Mouse (Mus musculus): ENCODE data around the gene Tdrd5. TPM values are rescaled to one million over a fixed set of nuclear protein-coding genes. Genes with fewer than 3 reads are reported as not detected.
"Not testable (repeated sequence)": the region's sequence is repeated elsewhere in the genome, so short reads cannot be mapped to it uniquely, and the experiment has no call there.

Gene Tdrd5
- not detected for total RNA-seq (2021)
- long read RNA-seq, experiment 1 = 0 reads
- long read RNA-seq, experiment 2 = 0 reads

DNA sequence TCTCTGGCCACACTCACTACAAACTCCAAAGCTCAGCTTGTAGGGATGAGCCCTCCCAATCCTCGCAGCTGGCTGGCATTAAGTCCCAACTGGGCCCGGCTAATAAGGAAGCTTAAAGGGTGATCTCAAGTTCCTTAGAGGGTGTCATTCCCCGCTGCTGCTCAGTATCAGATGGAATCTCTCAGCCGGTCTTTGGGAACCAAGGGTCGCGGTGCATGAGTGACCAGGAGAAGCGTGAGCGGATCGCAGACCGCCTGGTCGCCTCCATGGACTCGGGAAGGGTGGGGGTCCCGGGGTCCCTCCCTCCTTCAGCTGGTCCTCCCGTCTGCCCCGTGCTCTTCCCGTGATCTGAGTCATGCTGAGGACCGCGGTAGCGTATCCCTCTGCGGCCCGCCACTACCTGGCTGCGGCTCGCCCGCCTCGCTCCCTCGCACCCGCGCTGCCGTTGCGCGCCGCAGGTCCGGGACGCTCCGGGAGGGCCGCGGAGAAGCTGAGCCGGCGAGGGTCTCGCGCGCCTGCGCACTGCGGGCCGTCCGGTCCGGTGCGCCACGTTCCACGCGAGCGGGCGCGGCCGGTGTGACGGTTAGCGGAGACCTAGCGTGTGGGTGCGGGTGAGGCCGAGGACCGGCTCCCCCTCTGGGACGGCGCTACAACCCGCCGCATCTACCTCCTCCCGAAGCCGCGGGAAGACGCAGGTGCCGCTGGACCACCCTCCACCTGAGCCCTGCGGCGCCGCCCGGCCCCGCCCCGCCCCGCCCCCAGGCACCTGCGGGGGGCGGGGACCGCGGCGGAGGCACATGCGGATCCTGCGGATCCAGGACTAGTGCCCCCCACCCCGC, at the start of gene Tdrd5:
Gene Tdrd5, minus strand, starts transcription at position 754 of the 839 bp plus-strand sequence.
- no peak for DNase-seq (ENCODE audit: low spot score)

DNA sequence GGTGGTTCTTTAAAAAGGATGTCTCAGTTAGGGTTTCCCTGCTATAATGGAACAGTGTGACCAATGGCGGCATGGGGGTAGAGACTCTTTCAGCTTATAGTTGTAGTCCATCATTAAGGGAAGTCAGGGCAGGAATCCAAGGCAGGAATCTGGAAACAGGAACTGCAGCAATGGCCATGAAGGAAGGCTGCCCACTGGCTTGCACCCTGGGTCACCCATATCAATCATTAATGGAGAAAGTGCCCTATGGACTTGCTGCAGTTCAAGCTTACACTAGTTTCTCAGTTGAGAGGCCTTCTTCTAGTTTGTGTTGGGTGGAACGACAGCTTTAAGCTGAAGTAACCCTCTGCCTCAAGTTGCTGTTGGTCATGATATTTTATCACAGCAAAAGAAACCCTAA, 49.0 kb upstream of the Tdrd5 start:
- DNase-seq (ENCODE audit: low spot score) = no peak

DNA sequence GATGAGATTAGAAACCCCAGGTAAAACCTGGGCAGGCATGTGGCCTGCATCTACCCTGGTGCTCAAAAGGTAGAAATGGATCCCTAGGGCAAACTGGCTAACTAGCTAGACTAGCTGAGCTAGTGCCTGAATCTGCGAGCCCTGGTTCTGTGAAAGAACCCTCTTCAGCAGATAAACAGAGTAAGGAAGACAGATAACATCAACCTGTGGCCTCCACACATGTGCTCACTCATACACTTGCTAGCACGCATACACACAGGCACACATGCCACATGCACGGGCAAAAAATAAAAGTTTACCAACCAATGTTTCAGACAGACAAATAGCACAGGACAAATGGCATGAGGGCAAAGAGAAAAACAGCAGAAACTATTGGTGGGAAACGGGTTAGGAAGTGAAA, 47.0 kb upstream of the Tdrd5 start:
- no peak for DNase-seq (ENCODE audit: low spot score)

DNA sequence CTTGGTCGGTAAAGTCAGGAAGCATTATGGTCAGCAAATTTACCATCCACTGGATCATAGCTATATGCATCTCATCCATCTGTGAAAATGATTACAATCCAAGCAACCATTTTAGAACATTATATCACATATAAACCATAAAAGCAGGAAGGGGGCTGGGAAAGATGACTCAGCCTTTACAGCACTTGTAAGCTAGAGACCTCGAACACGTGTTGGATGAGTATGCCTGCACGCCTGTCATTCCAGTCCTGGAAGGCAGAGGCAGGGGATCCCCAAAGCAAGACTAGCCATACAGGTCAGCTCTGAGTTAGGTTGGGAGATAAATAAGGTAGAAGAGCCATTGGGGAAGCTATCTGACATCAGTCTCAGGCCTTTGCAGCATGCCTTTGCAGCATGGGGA, 45.6 kb upstream of the Tdrd5 start:
- no peak for DNase-seq (ENCODE audit: low spot score)

DNA sequence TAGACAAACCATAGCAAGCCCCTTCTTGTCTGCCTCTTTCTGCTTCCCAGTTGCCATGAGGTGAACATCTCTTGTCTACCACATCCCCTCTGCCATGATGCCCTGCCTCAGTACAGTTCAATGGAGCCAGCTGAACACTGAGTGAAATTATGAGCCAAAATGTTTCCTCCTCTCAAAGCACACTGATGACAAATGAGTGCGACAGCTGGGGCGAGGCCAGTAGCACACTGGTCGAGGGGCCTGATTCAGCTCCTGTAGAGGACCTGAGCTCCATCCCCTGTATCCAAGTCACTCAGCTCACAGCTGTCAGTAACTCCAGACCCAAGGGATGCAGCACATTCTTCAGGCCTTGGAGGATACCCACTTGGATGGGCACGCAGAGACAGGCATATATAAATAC, 42.2 kb upstream of the Tdrd5 start:
- no peak for DNase-seq (ENCODE audit: low spot score)

DNA sequence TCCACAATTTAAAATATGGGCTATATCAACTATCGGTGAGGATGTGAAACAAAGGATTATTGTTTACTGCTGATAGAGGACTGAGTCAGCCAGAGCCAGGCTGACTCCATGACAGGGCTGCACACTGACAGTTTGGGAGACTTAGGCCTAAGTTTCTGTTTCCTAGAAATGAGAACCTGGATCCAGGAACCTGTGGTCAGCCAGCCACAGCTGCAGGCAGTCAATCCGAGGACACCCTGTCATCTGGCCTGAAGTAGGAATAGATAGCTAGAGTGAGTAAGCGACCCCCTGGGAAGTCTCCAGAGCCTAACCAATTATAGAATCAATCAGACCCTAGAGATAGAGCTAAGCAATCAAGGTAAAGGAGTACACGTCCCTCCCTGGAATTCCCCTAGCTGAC, 41.0 kb upstream of the Tdrd5 start:
- no peak for DNase-seq (ENCODE audit: low spot score)

DNA sequence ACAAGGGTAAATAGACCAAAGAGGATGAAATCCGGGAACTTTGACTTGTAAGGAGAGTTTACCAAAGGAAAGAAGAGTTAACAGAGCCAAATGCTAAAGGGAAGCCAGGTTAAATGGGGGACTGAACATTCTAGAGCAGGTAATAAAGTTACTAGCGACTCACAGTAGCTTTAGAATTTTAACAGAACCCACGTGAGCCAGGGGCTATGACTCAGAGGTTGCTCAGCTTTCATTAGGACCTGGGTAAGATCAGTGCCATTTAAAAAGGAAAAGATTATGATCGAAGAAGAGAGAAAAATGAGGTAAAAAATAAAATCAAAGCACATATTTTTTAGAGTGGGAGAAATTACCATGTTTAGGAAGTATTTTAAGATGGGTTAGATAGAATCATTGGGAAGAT, 37.4 kb upstream of the Tdrd5 start:
- DNase-seq (ENCODE audit: low spot score) = no peak

DNA sequence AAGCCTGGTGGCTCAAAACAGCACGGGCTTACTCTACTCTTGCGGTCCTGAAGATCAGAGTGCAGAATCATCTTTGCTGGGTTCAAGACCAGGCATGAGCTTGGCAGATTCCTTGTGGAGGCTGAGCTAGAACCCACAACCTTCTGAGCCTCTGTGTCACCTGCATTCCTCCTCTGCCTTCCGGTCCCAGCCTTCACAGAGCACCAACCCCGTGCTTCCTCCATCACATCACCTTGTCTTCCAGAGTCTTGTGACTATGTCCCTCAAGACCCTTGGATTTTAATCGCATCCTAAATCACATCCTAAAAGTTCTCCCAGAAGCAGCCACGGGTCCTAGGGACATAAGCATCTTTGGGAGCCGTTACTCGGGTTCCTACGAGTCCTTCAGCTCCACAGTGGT, 19.7 kb upstream of the Tdrd5 start:
- no peak for DNase-seq (ENCODE audit: low spot score)

DNA sequence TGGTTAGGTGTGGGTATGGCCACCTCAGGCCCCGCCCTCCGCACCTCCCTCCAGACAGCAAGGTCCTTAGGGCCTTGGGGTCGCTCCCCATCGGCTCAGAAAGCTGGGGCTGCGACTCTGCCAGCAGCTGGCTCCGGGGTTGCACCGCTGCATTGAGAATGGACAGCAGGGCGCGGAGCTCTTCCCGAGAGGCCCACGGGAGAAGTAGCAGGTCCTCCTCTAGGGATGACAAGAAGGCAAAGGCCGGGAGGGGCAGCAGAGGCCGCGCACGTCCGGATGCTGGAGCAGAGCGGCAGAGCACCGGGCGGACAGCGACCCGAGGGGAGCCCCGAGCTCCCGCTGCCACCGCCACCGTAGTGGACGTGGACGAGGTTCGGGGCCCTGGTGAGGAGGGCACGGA, 7.2 kb upstream of the Tdrd5 start, which contains the start of gene Nphs2:
Gene Nphs2, plus strand, starts transcription at position 98 of the 400 bp plus-strand sequence.
- no peak for DNase-seq (ENCODE audit: low spot score)

DNA sequence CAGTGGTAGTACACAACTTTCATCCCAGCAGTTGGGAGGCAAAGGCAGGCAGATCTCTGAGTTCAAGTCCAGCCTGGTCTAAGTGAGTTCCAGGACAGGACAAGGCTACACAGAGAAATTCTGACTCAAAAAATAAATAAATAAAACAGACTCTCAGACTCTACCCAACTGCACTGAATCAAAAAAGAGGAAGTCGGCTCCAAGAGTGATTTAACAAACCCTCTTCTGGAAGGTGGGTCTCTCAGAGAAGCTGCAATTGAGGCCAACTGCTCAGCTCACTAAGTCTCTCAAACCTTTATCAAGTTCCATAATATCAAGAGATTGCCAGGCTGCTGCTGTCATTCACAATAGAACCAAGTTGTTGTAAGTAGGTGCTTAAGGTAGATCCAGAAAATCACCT, 5.1 kb upstream of the Tdrd5 start:
- DNase-seq (ENCODE audit: low spot score) = no peak

DNA sequence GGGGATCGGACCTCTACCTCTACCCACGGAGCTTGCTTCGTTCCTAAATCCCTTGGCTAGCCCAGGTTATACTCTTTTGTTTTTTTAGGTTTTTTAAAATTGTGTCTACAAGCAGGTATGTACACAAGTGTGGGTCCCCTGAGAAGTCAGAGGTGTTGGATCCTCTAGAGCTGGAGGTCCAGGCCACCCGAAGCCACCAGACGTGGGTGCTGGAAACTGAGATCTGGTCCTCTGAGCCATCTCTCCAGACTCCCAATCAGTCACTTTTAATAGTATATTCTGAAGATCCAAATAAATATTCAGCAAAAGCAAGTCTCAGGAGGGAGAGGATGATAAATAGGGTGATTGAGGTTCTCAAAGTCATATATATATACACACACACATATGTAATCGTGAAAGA, 13.4 kb downstream of the Tdrd5 start:
- DNase-seq (ENCODE audit: low spot score) = no peak

DNA sequence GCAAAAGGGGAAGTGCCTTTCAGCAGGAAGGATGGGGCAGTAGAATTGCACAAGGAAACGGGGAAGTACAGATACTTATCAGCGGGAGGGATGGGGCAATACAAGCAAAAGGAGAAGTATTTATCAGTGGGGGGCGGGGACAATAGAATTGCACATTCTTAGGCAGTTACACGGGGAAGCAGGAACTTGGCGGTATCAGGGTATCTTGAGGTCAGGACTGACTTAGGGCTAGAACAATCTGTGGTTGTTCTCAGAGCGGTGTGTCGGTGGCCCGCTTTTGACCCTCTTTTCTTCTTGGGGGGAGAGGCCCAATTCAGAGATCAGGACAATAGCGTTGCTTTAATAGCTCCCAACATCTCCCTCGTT, 14.3 kb downstream of the Tdrd5 start:
- not testable (repeated sequence) for DNase-seq (ENCODE audit: low spot score)

DNA sequence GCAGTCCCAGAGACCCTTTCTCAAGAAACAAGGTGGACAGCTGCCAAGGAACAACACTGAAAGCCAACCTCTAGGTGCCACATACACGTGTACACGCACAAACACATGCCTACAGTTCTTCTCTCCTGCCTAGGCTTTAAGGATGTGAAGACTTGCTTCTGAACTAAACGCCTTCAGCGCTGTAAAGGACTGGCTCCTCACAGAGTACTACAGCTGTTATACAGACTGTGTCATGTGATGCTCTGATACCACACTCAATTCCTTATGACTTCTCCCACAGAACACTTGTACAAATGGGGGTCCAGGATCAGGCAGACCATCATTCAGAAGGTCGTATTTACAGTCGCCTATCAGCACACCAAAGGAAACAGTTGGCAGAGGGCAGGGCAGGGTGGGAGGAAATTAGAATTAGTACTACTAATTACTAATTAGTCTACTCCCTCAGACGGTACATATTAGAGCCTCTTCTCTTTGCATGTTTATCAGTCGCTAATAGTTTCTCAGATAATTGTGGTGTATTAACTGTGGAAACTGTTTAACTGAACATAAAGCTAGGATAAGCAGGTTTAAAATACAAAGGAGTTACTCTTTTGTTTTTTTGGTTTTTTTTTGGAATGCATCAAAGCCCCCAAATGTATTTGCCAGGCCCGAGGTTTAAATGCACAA, 14.8 kb downstream of the Tdrd5 start:
- no peak for DNase-seq (ENCODE audit: low spot score)

DNA sequence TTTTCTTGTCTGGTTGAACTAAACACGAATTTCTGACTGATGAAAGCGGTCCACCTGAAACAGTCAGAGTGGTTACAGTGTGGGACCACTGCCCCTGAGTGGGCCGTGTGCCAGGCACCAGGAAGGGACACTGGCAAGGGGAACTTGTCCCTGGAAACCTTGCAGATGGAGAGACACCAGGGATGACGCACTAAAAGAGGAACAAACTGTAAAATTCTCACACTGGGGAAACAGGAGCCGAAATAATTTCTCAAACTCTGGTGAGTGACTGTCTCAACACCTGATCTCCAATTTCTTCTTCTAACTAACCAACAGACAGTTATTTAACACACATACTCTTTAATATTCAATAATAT, 17.9 kb downstream of the Tdrd5 start:
- no peak for DNase-seq (ENCODE audit: low spot score)

DNA sequence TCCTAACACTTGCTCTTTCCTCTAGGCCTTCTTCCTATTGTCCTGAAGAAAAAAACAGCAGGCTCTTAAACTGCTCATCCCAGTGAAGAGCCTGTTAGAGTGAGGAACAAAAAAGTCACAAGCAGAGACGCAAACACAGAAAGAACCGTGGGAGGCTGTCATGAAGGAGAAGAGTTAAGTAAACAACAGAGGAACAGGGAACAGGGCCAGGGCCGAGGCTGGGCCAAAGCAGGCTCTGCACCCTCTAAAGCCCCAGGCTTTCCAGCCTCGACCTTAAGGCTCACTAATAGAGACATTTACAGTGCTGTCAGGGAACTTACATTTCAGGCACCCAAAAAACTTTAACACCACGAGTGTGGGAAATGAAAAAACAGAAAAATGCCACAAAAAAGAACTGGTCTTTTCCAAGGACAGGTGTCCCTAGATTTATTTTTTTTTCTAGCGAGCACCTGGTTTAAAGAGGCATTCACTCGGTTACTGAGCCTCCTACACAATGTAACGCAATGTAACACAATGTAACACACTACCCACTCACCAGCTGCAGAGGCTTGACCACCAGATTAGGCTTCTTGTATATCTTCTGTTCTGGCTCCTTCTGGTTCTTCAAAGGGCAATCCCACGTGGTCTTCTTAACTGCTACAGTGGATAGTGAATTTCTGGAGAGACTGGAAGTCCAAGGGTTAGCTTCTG, 18.5 kb downstream of the Tdrd5 start:
- DNase-seq (ENCODE audit: low spot score) = no peak

DNA sequence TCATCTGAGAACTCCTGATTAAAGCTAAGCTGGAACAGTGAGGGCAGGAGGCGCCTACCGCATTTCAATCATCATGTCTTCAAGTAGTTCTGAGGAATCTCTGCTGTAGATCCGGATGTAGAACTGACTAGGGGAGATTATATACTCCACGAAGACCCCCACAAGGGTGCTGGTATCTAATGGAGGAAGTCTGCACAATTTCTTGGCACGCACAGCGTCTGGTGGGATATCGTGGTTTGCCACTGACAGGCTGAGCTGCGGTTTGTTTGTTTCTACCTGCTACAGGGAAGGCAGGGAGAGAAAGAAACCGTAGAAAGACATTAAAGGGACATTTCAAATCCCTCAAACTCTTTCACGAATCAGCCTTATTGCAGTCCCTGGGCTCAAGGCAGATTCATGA, 19.3 kb downstream of the Tdrd5 start:
- DNase-seq (ENCODE audit: low spot score) = no peak

DNA sequence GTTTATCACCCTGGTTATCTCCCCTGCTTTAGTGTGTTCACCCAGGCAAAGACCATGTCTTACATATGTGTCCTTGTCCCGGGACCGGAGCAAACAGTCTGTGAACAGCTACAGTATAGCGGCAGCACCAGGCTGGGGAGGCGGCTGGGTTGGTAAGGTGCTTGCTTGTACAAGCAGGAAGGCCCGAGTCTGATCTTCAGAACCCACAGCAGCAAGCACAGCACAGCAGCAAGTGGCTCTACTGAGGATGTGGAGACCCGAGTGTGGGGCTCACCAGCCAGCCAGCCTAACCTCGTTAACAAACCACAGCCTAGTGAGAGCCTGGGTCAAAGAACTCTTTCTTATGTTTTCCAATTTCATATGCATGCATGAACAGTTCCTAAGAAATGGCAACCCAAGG, 23.3 kb downstream of the Tdrd5 start:
- no peak for DNase-seq (ENCODE audit: low spot score)

DNA sequence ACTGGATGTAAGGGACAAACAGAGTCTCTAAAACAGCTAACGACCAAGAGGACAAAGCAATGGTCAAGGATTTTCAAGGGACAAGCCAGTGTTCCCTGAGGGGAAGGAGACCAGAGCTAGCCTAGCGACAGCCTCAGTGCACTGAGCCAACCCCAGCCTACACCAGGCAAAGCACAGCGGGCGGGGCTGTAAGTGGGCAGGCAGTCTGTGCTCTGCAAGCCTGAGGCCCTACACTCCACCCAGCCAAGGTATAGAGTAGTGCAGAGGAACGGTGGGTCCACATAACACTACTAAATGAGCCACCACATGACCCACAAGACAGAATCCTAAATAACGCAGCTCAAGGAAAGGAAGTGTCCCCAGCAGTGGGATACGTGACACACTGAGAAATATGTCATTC, 29.8 kb downstream of the Tdrd5 start:
- DNase-seq (ENCODE audit: low spot score) = no peak

DNA sequence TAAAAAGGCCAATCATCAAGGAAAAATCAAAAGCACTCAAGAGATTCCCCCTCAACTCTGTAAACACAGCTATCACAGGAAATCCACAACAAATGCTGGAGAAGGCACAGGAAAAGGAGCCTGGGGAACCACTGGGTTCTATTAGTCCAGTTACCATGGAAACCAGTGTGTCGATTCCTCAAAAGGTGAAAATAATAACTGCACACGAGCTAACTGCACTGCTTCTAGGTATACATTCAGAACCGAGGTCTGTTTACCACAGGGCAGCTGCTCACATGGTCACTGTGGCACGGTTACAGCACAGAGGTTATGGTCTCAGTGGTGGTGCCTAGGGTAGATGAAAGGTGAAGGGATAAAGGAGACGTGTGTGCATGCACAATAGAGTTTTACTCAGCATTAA, 31.8 kb downstream of the Tdrd5 start:
- no peak for DNase-seq (ENCODE audit: low spot score)

DNA sequence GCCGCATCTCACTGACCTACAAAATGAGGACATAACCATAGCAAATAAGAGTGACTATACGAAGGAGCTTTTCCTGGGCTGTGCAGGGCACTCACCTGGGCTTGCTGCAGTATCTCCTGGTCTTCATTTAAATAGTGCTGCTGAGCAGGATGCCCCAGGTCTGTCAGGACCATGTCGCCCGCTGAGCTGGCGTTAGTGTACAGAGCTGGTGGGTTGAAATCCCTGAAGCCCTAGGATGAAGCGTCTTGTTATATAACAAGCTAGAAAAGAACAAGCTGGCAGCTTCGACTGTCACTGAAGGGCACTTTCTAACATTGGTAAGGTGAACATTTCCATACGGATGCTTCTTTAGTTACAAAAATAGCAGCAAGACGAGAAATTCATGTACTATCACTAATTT, 33.0 kb downstream of the Tdrd5 start:
- DNase-seq (ENCODE audit: low spot score) = no peak

DNA sequence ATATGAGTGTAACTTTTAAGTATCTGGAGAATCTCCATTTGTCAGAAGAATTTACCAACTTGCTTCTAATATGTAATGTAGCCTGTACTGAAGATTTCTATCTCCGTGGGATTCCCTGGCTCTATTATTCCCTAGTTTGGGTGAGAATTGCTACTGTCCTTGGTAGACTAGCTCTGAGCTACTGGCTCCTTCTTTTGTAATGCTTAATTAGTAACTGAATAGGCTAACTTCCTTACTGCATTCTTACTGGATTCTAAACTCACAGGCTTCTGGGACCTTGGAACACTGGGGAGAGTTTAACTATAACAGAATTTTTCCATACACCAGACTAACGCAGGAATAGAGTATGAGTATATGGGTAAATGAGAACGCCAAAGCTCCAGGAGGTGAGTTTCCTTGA, 34.9 kb downstream of the Tdrd5 start:
- not testable (repeated sequence) for DNase-seq (ENCODE audit: low spot score)

DNA sequence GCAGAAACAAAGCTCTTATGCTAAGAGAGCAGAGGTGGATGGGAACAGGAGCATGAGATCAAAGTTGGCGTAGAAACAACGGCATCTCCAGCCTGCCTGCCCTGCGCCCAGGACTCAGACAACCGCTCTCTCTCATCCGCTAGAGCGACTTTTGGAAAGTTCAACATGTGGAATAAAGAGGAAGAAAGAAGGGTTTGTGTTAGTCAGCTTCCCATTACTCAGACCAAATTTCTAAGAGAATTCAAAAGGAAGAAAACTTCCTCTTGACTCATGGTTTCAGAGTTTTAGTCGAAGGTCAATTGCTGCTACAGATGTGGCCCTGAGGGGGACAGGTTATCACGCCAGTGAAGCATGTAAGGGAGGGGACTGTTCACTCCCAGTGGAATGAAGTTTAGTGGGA, 39.5 kb downstream of the Tdrd5 start:
- DNase-seq (ENCODE audit: low spot score) = no peak

DNA sequence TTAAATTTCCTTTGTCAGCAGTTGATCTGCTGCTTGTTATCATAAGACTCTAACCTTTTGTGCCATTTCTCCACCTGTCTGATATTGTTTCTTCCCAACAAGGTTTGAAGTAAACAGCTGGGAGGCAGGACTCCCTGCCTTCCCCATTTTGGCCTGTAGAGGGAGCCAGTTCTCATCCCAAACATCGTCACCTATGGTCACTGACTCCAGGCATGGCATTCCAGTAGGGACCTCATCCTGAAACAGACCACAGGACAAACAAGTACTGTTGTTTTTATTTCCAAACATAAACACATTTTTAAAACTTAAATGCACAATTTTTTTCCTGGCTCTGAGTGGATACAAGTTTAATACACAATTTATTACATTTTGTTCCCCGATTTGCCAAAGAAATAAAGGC, 40.1 kb downstream of the Tdrd5 start:
- DNase-seq (ENCODE audit: low spot score) = peak; percentile 28

Measured in gastrocnemius, adult 18-20 months (tissue).